Mouse (Mus musculus): ENCODE measurements at regions not wholly inside any gene's neighbourhood (a gene's known extent, or its start where the extent isn't known, plus 50 kb on each side); places are given as distances from the start of the nearest gene placed in this dataset.
"Not testable (repeated sequence)": the region's sequence is repeated elsewhere in the genome, so short reads cannot be mapped to it uniquely, and the experiment has no call there.

DNA sequence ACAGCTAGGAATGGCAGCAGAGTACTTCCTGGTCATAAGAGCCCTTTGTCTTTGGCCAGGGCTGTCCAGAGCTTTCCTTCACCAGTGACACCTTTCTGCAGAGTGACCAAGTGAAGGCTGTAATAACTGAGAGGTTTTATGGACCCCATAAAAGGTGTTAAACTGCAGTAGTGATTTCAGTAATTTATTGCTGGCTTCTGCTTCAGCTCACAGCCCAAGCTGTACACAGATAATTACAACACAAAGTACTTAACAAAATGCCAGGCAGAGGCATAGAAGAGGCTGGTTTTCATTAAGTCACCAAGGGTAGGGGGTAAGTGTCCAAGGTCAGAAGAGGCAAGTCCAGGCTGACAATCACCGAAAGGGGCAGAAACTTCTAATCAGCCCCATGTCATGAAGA lies 83.8 kb downstream of the Eif4e start:
- no peak for ATAC-seq

DNA sequence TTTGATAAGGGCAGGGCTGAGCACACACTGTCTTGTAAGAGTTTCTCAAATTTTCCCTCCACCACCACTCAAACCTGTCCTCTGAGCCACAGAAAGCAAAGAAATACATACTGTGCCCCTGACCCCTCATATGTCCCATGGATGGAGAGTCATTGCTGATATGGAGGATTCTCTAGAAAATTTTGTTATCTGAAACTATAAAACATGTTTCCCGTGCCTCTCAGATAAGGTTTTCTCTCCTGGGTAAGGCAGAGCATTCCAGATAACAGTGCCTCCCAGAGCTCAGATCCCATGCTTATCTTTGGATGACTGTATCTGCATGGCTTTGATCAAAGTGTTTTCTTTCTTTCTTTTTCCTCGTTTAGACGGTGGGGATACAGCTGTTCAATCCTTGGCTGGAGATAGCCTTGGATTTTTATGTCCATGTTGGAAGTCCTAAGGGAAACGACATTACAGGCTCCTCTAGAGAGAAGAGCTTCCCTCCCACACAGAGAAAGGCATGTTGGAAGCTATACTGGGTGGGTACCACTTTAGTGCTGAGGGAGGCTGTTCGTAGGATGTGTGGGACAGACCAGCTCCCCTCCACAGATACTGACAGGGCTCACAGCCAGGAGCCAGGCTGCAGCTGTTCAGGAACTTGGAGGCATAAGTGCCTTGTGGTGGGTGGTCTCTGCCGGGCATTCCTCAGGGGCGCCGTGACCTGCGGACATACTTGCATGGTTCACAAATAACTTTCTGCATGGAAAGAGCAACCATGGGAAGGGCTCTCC lies 87.1 kb downstream of the Eif4e start:
- ATAC-seq = no peak

DNA sequence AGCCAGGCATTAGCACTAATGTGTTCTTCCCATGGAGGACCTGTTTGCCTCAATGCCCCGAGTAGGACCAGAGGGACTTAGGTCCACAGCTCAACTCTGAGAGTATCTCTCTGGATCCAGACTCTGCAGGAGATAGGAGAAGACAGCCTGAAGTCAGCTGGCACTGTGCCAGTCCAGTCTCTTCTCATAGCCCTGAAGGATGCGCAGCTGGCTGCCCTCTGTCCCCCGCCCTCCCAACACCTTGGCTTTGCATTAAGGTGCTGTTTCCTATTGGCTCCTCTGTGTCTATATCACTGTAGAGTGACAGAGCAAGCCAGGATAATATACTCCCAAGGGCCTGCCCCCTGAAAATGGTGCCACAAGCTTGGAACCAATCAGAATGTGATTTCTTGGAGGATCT lies 87.7 kb downstream of the Eif4e start:
- no peak for ATAC-seq

DNA sequence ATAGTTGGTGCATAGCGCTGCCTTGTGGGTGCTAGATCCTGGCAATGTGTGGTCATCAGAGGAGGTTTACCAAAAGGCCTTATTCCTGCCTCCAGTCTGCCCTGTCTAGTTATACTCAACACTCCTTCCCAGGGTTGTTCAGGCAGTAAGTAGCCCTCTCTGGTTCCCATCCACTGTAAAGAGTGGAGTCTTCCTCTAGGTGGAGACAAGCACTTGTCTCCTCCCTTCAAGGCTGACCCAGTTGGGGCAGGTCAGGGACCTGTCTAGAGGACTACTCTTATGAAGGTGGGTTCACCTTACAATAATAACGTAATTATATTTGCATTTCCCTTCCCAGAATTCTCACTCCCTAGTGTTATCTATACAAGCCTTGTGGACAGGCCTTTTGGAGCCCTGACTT lies 88.9 kb downstream of the Eif4e start:
- no peak for ATAC-seq

DNA sequence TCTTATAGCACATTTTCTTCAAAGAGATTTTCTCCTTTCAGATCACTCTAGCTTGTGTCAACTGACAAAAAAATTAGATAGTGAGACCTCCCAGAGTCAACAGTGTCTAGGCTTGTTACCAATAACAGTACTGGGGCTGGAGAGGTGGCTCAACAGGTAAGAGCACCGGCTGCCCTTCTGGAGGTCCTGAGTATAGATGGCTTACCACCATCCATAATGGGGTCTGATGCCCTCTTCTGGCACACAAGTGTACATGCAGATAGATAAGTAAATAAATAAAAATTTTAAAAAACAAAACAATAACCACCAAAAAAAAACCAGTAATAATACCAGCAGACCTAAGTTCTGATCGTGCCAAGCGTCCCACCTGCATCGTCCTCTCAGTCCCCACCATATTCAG lies 94.3 kb downstream of the Eif4e start:
- no peak for ATAC-seq

DNA sequence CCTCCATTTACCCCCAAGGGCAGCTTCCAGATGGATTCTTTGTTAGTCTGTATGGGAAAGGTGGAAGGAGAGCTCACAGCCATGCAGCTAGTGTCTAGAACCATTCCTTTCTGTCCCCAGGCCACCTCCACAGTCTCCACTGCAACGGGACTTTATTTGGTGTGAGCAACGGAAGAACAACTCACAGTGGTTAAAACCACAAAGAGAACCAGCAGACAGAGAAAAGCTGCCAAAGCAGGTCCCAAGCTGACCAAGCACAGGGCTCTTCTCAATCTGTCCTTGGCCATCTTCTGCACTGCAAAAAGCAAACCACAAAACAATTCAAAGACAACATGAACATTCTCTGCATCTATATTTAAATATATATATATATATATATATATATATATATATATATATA lies 98.1 kb downstream of the Eif4e start:
- ATAC-seq = no peak

DNA sequence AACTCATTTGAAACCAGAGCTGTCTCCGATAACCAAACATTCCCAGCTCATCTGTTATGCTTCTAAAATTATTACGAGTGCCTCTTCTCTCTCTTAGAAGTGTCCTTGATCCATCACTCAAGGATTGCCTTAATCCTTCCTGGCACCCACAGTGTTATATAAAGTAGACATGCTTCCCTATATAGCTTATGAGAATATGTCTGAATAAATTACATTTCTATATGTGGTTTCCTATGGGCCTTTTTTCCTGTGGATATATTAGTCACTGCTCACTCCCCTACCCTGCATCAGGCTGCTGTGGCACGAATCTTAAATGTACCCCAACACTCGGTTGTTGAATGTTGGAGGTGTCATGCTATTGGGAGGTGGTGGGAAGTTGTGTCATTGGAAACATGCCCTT lies 100.3 kb downstream of the Eif4e start:
- no peak for ATAC-seq

DNA sequence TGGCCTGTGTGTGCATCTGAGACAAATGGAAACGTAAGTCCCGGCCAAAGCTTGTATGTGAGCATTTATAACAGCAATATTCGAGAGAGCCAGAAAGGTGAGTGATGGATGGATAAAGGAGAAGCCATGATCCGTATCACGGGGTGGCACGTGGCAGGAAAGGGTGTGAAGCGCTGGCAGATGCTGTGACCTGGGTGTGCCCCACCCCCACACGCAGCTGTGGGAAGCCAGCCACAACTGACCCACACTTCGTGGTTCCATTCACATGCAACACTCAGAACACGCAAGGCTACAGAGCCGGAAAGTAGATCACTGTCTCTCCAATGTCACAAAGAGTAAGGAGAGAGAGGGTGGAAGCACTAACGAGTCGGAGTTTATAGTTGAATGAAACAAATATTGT lies 104.3 kb downstream of the Eif4e start:
- no peak for ATAC-seq

DNA sequence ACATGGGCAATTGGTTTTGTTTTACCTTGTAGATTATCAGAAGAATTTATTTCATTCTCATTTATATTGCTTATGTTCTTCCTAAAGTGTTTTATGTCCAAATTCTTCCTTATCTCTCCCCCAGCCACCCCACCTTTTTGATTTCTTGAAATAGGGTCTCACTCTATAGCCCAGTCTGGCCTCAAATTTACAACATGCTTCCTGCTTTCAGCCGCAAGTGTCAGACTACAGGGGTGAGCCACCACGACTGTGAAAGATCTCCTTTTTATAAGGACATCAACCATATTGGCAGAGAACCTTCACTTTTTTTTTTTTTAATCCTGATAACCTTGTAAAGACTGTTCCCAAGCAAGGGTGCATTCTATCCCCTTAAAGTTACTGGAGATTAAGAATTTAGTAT lies 106.1 kb downstream of the Eif4e start:
- no peak for ATAC-seq

DNA sequence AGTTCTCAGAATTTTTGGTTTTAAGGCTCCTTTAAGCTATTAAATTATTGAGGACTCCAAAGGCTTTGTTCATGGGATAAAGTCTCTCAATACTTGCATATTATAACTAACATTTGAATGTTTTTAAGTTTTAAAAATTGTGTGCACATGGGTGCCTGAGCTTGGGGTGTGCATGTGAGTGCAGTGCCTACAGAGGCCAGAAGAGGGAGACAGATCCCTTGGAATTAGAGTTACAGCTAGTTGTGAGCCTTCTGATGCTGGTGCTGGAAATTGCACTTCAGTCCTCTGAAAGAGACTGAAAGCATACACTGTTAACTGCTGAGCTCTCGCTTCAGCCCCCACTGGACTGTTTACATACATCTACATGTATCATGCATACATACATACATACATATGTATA lies 100.0 kb upstream of the Tspan5 start:
- no peak for ATAC-seq

DNA sequence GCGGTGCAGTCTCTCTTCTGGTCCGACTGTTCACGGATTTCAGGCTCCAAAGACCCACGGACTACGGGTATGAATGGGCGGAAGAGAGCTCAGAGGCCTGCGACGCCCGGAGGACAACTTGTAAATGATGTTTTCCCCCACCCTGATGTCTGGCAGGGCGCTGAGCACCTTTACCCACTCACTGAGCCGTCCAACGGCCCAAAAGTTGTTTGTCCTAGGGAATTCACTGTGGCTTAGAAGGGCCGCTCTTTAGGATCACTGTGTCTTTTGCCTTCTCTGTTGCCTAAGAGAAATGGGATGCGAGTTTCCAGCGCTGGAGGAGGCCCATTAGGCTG lies 98.1 kb upstream of the Tspan5 start:
- no peak for ATAC-seq

DNA sequence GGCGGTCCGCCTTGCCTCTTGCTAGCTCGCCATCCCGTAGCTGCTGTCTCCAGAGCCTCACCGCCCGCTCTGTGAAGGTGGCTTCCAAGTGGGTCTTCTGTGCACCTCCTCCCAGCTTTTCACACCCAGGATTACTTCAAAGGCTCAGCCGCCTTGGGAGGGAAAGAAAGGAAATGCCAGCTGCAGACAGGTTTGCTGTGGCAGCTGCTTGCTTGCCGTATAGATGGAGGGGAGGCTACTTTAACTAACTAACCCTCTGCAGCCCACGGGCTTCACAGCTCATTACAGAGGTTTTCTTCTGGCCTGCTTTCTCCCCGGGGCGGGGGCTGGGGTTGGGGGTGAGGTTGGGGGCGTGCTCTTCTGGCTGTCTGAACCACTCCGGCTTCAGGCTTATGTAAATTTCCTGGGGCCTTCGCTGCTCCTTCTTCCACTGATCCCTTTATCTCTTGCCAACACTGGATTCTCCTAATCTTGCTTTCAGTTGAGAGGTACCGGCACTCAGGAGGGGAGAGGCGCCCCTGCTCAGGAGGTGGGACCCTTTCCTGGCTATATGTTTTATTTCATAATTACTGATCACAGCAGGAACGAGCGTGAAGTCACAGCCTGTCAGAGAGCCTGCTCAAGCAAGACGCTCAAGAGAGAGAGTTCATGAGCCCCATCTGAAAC lies 97.6 kb upstream of the Tspan5 start:
- no peak for ATAC-seq

DNA sequence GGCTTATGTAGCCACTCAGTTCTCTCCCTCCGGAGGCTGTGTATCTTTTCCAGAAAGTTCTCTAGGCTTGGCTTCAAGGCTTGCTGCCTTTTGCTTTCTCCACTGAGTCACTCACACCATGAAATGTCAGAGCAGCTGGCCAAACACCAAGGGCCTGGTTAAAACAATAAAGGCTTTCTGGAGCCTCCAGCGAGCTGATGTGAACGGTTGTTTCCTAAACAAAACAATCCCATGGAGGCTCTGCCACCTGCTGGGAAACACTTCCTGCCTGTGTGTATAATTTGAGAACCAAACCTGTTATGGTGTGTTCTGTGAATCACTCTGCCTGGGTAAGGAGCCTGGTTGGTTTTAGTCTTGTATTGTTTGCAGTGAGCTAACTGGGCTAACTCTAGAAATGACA lies 96.7 kb upstream of the Tspan5 start:
- ATAC-seq = no peak

DNA sequence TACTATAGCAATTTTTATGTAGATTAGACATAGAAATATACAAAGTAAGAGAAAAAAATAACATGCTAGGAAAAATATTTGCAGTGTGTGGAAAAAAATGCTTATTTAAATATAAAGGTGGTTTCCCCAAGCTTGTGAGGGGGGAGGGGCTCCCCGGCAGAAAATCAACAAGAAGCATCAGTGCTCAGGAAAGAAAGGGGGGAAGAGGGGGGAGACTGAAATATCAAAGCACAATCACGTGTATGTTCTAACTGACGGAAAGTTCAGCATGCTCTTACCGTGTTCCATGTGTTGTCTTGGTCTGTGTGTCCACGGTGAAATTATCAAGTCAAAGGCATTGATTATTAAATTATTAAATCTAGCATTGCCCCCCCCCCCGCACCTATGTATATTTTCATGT lies 92.3 kb upstream of the Tspan5 start:
- peak; percentile 54 for ATAC-seq

DNA sequence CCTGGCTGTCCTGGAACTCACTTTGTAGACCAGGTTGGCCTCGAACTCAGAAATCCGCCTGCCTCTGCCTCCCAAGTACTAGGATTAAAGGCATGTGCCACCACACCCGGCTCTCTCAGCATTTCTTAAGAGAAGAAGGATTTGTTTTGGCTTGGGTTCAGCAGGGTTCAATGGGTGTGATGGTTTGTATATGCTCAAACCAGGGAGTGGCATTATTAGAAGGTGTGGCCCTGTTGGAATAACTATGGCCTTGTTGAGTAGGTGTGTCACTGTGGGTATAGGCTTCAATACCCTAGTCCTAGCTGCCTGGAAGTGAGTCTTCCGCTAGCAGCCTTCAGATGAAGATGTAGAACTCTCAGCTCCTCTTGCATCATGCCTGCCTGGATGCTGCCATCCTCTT lies 91.3 kb upstream of the Tspan5 start:
- not testable (repeated sequence) for ATAC-seq

DNA sequence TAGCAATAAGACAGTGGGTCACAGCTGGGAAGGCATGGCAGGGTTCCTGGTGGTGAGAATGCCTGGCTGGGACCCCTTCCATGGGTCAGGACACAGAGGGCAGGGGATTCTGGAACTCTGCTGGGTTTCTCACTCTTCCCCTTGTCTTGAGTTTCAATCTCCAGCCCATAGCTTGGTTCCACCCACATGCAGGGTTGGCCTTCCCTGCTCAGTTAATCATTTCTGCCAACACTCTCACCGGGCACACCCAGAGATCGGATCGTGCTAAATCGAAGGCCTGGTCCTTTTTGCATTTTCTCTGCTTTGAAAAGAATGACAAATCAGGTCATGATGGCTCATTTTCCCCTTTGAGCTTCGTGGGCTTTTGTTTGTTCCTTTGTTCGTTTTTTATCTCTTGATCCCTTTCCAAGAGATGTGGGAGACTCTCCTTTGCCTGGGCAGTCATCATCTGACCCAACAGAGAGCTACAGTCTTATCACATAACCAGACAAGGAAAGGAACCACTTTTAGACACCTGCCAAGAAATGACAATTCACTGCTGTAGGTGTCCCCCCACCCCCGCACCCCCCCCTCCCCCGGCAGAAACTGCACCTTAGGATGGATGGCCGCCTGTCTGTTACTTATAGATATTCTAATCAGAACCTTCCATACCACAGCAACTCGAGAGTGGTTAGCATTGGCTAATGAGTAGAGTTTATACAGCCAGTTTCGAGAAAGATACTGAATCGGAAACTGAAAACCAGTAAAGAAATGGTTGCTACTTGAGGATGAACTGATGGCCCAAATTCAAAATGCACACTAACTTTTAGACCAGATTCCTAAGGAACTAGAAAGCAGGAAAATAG lies 90.4 kb upstream of the Tspan5 start:
- ATAC-seq = no peak

DNA sequence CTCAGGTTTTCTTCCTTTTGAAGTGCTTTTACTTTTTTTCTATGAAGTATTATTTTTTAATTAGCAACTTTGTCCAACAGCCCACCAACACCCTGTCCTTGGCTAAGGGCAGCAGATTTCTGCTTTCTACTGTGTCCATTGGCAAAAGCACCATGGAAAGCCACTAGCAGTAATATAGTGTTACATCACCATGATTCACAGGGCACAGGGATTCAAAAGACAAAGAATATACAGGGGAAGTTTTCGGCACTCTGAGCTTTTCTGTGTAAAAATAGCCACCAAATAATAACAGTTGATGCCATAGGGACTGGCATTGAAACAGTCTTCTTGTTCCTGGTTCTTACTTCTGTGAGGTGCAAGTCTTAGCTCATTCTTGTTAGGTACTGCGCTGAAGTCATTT lies 89.8 kb upstream of the Tspan5 start:
- ATAC-seq = no peak

DNA sequence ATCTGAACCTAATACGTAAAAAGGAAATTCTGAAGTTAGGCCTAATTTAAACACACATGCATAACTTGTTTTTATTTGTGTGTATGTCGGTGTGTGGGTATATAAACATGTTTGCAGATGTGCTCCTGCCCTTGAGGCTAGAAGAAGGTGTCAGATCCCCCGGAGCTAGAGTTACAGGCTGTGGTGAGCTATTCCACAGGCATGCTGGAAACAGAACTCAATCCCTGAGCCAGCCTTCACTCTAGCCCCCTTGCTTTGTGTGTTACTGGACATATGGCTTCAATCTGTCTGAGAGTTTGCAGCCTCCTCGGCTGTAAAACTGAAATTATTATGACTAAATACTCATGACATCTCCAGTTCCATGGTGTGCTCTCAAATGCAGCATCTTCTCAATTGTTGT lies 89.3 kb upstream of the Tspan5 start:
- ATAC-seq = no peak

DNA sequence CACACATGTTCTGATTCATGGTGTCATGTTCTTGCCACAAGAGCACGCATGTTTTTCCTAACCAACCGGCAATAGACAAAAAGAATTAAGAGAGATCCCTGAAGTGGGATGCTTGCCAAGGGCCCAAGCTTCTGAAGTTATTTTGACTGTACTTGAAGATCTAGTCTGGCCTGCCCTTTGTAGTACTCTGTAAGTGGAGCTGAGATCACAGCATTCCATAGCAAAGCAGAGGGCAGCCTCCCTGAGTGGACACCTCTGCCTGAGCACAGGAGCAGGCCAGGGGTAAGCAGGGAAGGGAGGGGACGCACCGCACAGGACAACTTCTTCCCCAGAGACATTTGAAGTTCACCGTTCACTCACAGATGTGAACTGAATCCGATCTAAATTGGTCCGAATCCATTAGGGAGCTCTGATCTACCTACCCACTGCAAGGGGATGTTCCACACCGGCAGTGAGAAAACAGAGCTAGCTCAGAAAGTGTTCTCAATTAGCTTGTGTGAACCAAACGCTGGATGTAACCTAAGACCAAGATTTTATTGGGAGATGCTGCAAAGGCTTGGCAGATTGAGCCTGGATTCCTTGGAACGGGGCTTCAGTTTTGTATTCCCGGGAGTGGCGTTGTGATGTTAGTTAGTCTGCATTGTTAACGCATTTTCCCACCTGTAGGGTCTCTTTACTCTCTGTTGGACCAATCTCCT lies 88.3 kb upstream of the Tspan5 start:
- no peak for ATAC-seq

DNA sequence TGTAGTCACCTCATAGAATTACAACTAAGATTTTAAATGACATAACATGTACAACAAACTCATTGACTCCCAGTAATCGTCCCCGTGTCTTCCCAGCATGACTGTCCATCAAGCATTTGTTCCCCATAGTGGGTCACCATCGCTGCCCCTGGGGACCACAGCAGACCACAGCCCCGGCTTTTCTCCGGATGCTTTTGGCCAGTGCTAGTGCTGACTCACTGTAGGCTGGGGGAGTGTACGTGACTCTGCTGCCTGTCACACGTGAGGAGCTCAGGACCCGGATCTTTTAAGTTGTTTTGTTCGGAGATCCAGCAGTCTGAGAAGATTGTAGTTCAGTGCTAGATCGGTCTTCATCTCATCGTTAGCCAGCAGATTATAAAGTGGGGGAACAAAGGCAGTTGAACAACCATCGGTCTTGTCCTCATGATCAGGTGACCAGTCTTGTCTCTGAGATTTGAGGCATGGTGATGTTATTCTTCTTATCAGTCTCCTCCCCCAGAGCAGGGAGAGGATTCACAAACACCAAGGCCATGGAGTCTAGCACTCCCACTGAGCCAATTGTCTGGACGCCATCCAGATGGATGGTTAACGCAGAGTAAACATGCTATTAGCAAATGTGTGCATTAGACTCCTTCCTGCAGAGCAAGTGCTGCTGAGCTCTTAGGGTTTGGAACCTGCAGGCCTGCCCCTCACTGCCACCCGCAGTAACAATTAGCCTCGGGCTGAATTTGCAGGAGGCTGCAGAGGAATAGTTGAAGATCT lies 87.2 kb upstream of the Tspan5 start:
- ATAC-seq = no peak

DNA sequence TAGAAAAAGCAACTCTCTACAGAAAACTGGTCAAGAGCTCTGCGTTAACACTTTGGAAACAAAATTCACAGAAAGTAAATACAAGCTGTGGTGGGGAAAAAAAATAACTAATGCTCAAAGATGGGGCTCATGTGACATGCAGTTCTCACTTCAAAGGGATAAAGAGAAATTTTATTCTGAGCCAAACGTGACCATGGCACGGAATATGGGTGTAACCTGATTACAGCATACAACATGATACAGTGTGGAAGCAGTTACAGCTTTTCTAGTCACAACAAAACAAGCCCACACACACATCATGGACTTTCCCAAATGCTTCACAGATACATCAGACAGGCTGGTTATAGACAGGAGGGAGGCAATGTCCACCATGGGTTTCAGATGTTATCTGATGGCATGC lies 86.5 kb upstream of the Tspan5 start:
- no peak for ATAC-seq

DNA sequence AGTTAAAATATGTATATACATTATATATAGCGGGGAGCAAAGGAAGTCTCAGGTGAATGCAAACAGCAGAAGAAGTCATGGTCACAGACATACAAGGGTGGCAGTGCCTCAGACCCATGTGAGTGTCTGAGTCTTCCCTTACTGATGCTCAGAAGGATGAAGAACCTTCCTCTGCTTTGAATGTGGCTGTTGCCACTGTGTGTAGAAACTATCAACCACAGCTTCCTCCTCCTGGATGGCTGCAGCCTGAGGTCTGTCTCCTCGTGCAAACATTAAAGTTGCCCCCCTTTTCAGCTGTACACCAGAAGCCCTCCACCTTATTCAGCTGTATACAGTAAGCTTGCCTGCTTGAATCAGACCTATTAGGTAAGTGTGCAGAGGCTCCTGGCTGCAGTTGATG lies 79.4 kb upstream of the Tspan5 start:
- no peak for ATAC-seq
